Mouse (Mus musculus): ENCODE results near the gene Atpif1. TPM values are rescaled to one million over a fixed set of nuclear protein-coding genes. Genes with fewer than 3 reads are reported as not detected.

The Atpif1 gene
- 937 and 1,217 TPM in 2 replicates for total RNA-seq (2017)

DNA sequence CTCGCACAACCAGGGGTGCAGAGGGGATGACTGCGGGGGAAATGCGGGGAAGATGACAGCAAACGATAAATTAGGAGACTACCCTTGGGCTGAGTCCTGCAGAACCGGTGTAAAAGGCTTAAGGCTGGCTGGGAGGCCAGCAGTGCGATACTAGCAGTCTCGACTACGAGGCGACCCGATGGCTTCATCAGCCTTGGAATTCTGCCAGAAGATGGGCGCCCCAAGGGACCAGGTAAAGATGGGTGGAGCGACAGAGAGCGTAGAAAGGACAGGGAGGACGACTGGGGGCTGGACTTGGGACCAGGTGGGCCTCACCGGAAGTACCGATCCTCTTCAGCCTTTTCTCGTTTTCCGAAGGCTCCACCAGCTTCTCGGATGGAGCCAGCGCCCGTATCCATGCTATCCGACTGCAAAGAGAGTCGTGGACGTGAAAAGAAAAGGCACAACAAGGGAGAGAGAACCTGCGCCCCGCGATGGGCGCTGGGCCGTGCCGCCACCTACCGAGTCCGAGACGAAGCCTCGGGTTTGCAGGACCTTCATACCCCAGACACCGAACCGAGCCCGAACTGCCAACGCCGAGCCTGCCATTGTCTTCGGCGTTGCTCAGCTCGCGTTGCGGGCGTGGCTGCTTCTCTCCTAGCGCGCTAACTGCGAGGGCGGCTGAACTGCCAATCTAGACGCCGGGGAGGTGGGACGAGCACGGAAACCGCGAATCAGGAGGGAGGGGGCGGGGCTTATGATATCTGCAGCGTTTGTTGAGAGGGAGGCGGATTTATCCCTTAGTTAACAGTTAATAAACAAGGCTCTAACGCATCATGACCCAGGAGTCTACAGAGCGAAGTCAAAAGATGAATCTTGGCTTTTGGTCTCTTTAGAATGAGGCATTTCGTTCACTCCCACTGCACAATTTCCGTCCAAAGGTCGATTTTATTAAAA is at the start of gene Atpif1:
Gene Atpif1, minus strand, starts transcription at position 679 of the 936 bp plus-strand sequence.
- ATAC-seq (replicated peaks in 1 of 2; ENCODE audit: insufficient read depth in 1 of 2, low FRiP score in 2 of 2, low TSS enrichment in 1 of 2, low read depth in 1 of 2, poor library complexity in 2 of 2, severe bottlenecking in 2 of 2): peak; percentile 87 to 88

DNA sequence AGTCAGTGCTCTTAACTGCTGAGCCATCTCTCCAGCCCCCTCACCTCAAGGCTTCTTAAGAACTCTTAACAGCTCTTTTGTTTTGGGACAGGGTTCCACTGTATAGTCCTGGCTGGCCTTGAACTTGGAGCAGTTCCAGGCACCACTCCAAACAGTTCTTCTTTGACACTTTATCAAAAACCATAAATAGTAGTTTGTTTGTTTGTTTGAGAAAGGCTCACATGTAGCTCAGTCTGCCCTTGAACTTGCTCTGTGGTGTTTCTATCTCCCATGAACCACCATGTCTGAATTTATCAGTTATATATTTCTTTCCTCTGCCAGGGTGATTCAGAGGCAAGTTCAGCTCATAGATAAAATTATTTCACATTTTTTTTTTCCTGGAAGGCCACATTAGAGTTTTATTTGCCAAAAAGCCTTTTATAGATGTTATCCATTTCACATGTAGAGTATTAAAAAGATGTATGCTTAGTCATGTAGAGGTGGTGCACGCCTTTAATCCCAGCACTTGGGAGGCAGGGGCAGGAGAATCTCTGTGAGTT is 41.4 kb upstream of the Atpif1 start:
- ATAC-seq (replicated peaks in 1 of 2; ENCODE audit: insufficient read depth in 1 of 2, low FRiP score in 2 of 2, low TSS enrichment in 1 of 2, low read depth in 1 of 2, poor library complexity in 2 of 2, severe bottlenecking in 2 of 2): no peak

DNA sequence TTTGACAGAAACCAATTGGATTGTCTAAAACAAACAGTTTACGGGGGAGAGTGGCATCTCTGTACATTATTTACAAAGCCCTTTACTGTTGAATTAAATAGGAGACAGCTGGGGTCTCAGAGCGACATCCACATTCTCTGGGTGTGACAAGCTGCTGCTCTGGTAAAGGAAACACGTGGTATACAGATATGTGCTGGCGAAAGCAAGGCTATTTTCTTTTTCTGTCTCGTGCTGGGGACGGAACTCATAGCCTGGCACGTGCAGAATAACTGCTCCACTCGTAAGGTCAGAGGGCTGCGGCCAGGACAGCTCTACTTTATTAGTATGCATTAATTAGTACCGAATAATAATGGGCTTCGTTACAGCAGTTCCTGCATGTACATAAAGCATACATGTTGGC is 39.9 kb upstream of the Atpif1 start:
- peak; percentile 42; a peak in 2 of 4 replicates for ATAC-seq (replicated peaks in 1 of 2; ENCODE audit: insufficient read depth in 1 of 2, low FRiP score in 2 of 2, low TSS enrichment in 1 of 2, low read depth in 1 of 2, poor library complexity in 2 of 2, severe bottlenecking in 2 of 2)

DNA sequence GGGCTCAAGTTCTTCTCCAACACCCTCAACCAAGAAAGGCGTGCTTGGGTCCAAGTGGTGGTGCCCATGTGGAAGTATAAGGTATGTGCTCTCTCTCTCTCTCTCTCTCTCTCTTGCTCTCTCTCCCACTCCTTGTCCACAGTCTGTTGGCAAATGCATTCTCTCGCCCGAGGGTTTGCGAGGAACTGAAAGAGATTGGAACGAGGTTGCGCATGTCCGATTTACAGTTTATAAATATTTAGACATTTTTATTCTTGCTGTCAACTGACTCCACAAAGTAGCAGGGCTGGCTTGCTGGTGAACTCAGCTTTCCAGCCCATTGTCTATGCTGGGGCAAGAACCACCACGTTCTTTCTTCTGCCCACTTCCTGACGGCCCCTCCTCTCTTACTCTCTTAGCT is 37.7 kb upstream of the Atpif1 start:
- ATAC-seq (replicated peaks in 1 of 2; ENCODE audit: insufficient read depth in 1 of 2, low FRiP score in 2 of 2, low TSS enrichment in 1 of 2, low read depth in 1 of 2, poor library complexity in 2 of 2, severe bottlenecking in 2 of 2): no peak

DNA sequence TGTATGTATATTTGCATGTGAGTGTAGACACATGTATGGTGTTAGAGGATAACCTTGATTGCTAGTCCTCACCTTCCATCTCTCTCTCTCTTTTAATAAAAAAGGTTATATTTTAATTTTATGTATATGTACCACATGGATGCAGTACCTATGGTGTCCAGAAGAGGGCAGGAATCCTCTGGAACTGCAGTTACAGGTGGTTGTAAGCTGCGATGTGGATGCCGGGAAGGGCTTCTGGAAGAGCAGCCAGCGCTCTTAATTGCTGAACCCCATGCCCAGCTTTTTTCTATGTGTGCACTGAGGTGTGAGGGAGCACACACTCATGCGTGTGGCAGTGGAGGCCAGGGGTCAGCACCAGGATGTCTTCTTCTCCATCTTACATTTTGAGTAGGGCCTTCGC is 35.7 kb upstream of the Atpif1 start:
- no peak for ATAC-seq (replicated peaks in 1 of 2; ENCODE audit: insufficient read depth in 1 of 2, low FRiP score in 2 of 2, low TSS enrichment in 1 of 2, low read depth in 1 of 2, poor library complexity in 2 of 2, severe bottlenecking in 2 of 2)

DNA sequence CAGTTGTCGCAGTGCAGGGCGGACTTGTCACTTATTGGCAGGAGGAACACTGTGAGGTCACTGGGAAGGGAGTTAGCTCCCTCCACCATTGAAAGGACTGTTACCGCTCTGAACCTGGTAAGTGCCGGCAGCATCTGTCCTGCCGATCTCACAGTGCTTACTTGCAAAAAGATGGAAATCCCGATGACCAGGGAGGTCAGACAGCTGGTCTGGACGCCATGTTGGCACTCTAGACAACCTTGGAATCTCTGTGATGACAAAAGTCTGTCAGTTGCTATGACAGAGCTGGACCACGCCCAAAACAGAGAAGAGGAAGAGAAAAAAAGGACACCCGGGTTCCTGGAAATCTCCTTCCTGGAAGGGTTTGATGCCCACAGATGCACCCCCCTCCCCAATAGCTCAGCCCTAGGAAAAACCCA is 33.9 kb upstream of the Atpif1 start:
- no peak for ATAC-seq (replicated peaks in 1 of 2; ENCODE audit: insufficient read depth in 1 of 2, low FRiP score in 2 of 2, low TSS enrichment in 1 of 2, low read depth in 1 of 2, poor library complexity in 2 of 2, severe bottlenecking in 2 of 2)

DNA sequence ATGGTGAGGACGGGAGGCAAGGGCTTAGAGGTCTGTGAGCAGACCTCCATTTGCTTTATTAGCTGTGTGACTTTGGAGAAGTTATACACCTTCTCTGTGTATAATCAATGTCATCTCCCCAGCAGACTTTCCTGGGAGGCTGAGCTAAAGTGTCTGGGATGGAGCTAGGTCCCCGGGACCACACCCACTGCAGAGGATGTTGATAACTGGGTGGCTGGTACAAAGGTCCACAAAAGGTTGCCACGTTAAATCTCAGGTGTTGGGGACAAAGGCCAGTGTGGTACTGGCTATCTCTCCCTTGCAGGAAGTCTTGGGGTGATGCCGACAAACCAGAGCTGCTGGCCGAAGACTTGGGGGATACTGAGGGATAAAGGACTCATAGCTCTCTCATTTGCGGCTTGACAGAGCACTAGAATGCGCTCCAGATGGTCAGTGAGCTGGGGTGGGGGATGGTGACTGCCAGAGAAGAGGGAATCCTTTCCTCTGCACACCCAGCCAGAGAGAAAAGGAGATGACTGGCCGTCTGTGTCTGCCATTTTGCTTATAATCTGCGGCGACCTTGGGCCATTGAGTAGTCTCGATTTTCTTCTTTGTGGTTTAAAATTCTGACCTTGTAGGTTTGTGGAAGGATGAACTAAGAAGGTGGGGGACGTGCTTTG is 31.8 kb upstream of the Atpif1 start:
- no peak for ATAC-seq (replicated peaks in 1 of 2; ENCODE audit: insufficient read depth in 1 of 2, low FRiP score in 2 of 2, low TSS enrichment in 1 of 2, low read depth in 1 of 2, poor library complexity in 2 of 2, severe bottlenecking in 2 of 2)

DNA sequence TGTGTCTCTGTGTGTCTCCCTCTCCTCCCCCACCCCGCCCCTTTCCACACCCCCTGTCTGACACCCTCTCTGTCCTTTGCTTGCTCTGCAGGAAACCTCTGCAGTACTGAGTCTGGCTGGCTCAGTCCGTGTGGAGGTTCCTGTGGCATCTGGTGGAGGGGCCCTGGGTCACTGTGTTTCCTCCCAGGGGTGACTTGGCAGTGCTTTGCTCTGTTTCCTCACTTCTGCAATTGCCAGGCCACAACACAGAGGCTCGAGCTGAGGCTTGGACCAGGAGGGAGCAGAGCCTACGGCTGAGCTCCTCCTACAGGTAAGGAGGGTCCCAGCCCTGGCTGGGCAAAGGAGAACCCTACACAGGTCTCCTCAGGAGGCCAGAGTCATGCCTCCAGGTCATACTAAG is 30.5 kb upstream of the Atpif1 start, which contains the start of gene Ptafr:
Gene Ptafr, plus strand, starts transcription at position 103 of the 400 bp plus-strand sequence.
- peak; percentile 97 to 99 for ATAC-seq (replicated peaks in 1 of 2; ENCODE audit: insufficient read depth in 1 of 2, low FRiP score in 2 of 2, low TSS enrichment in 1 of 2, low read depth in 1 of 2, poor library complexity in 2 of 2, severe bottlenecking in 2 of 2)

DNA sequence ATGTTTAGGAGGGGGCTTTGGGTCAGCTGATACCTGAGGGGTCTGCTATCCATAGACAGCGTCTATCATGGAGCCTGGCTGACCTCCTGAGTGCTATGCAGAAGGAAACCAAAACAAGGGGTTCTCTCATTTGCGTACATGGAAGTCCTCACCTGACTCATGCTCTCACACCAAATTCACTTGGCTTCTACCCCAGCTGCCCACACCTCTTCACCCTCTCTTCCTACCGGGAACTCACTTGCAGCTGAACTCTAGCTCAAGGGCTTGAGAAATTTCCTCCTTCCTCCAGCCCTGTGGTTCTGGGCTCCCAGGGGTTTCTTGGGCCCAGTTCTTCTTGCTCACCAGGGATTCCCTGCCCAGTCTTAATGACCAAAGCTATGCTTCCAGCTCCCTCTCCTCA is 29.8 kb upstream of the Atpif1 start:
- ATAC-seq (replicated peaks in 1 of 2; ENCODE audit: insufficient read depth in 1 of 2, low FRiP score in 2 of 2, low TSS enrichment in 1 of 2, low read depth in 1 of 2, poor library complexity in 2 of 2, severe bottlenecking in 2 of 2): peak; percentile 23 to 27; a peak in 3 of 4 replicates

DNA sequence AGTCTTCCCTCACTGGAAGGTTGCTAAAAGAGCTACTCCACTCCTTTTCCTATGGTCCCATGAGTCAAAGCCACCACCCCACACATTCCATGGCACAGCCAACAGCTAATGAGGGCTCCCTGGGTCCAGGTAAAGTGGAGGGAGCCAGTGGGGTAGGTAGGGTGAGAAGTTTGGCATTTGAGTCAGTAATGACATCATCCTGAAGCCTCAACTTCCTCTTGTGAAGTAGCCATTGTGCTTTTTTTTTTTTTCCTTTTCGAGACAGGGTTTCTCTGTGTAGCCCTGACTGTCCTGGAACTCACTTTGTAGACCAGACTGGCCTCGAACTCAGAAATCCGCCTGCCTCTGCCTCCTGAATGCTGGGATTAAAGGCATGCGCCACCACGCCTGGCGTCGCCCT is 22.1 kb upstream of the Atpif1 start:
- peak in 1 of 2 experiments; percentile 58; a peak in 1 of 4 replicates for ATAC-seq (replicated peaks in 1 of 2; ENCODE audit: insufficient read depth in 1 of 2, low FRiP score in 2 of 2, low TSS enrichment in 1 of 2, low read depth in 1 of 2, poor library complexity in 2 of 2, severe bottlenecking in 2 of 2)

DNA sequence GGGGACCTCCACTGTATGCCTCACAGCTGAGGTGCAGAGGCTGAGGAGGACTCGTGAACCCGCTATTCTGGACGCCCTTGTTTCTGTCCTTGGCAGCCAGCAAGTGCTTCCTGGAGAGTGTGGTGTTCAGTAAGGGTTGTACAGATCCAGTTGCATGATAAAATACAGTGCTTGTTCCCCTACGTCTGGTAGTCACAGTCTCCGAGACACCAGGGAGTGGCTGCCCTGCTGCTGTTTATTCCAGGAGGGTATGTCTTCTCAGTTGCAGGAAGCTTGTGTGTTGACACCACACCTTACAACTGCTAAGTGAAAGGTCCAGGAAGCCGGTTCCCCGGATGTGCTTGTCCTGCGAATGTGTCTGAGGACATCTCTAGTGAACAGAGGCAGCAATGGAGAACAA is 21.2 kb upstream of the Atpif1 start:
- peak; percentile 7 to 46; a peak in 2 of 4 replicates for ATAC-seq (replicated peaks in 1 of 2; ENCODE audit: insufficient read depth in 1 of 2, low FRiP score in 2 of 2, low TSS enrichment in 1 of 2, low read depth in 1 of 2, poor library complexity in 2 of 2, severe bottlenecking in 2 of 2)

DNA sequence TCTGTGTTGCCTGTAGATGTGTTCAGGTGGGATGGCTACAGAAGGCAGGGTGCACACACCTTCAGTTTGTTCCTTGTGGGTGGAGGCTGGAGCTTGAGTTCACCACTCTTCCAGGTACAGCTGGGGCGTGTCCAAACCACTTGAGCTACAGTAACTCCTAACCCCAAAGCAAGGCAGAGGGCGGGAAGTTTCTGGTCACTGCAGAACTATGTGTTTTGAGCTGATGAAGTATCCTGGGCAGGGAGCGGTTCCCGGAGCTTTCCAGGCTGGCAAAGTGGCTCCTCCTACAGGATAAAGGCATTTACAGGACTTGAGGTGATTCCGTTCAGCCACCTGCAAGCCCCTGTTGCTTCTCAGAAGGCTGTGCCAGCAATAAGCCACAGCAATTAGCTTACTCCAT is 20.8 kb upstream of the Atpif1 start:
- no peak for ATAC-seq (replicated peaks in 1 of 2; ENCODE audit: insufficient read depth in 1 of 2, low FRiP score in 2 of 2, low TSS enrichment in 1 of 2, low read depth in 1 of 2, poor library complexity in 2 of 2, severe bottlenecking in 2 of 2)

DNA sequence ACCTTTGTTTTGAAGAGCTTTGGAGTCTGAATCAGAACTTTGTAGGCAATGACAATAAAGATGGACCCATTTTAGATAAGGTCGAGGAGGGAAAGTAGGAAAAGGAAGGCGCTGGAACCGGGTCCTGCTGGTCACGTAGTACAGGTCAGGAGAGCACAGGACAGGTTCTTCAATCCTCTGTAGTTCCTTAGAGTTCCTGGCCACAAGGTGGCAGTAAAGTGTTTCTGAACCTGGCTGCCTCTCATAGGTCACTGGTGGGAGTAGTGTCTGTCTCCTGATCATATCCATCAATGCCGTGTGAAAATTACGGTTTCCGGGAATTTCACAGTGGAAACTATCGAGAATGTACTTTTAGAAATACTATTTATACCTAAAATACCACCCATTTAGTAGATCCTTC is 12.4 kb upstream of the Atpif1 start:
- peak; percentile 53 to 77; a peak in 3 of 4 replicates for ATAC-seq (replicated peaks in 1 of 2; ENCODE audit: insufficient read depth in 1 of 2, low FRiP score in 2 of 2, low TSS enrichment in 1 of 2, low read depth in 1 of 2, poor library complexity in 2 of 2, severe bottlenecking in 2 of 2)

DNA sequence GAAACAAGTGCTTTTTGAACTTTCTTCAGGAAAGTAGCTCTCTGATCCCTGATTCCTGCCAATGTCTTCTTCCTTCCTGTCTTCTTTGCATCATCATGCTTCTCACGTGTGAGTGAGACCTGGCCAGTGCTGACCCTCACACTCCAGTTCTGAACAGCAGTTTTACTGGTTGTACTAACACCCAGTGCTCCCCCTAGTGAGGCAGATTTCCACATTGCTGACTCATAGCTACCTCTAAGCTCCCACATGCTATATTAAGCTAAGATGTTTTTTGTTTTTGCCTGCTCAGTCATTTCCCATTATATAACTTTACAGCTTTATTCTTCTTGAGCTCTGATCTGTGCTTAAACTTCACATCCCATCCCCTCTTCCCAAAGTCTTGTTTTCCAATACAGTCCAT is 9.3 kb upstream of the Atpif1 start:
- peak in 1 of 2 experiments; percentile 51; a peak in 1 of 4 replicates for ATAC-seq (replicated peaks in 1 of 2; ENCODE audit: insufficient read depth in 1 of 2, low FRiP score in 2 of 2, low TSS enrichment in 1 of 2, low read depth in 1 of 2, poor library complexity in 2 of 2, severe bottlenecking in 2 of 2)

DNA sequence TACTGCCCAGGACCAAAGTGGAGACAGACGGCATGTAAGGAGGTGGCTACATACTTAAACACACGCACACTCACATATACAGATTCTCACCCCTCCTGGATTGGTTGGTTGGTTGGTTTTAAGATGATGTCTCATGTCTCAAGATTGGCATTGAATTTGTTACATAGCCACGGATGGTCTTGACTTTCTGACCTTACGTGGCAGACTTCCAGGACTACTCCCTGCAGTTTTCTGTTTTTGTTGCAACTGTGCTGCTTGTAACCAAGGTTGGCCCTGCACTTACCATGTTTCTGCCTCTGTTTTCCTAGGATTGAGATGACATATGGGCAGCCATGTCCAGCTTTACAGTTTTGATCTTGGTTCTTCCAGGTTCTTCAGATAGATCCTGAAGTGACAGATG is 8.0 kb upstream of the Atpif1 start:
- no peak for ATAC-seq (replicated peaks in 1 of 2; ENCODE audit: insufficient read depth in 1 of 2, low FRiP score in 2 of 2, low TSS enrichment in 1 of 2, low read depth in 1 of 2, poor library complexity in 2 of 2, severe bottlenecking in 2 of 2)

DNA sequence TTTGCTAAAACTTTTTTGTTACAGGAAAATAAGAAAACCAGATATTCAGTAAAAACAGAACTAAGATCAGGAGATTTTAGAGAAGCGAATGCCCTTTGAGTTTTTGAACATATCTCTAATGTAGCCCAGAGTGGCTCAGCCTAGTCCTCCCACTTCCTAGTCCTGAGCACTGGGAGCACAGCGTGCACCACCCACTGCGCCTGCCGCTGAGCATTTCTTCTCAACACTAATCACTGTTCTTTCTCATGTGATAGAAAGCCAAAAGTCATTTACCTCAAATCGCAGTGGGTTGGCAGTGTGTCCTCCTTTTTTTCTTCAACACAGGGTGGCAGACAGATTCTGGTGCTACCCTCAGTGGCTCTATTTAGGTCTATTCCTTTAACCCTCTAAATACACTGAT is 6.0 kb upstream of the Atpif1 start:
- ATAC-seq (replicated peaks in 1 of 2; ENCODE audit: insufficient read depth in 1 of 2, low FRiP score in 2 of 2, low TSS enrichment in 1 of 2, low read depth in 1 of 2, poor library complexity in 2 of 2, severe bottlenecking in 2 of 2): no peak

DNA sequence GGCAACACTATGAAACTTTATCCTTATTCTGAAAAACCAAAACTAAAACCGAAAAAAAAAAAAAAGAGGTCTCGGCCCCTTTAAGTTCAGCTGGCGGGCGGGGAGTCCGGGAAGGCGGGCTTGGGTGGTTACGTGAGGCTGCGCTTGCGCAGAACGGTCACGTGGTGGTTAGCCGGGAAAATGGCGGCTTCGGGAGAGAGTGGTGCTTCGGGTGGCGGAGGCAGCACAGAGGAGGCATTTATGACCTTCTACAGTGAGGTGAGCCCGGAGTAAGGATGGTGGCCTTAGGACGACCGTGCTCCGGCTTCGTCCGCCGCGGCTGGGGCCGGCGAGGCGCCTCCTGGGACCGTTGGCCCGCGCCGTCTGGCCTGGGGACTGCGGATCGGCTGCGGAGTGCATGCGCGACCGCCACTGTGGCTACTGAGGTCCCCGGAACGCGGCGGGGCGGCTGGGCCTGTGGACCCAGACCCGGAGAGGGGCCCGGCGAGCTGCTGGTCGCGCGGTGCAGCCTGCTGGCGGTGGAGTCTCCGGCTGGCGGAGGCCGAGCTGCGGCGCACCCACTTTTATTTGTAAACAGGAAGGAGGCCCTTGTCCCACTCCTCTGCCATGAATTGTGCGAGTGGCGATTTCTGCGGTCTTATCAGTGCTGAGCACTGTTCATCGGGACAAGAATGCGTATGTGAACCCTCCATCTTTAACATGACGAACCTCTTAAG is 2.1 kb upstream of the Atpif1 start, which contains the start of gene Dnajc8:
Gene Dnajc8, plus strand, starts transcription at position 145 of the 716 bp plus-strand sequence.
- peak; percentile 51 to 70; a peak in 3 of 4 replicates for ATAC-seq (replicated peaks in 1 of 2; ENCODE audit: insufficient read depth in 1 of 2, low FRiP score in 2 of 2, low TSS enrichment in 1 of 2, low read depth in 1 of 2, poor library complexity in 2 of 2, severe bottlenecking in 2 of 2)

All from hematopoietic stem cell, adult 5-6 weeks (primary cell).